Mouse (Mus musculus) right cerebral cortex, postnatal 36 days (tissue): ENCODE data around the gene Tcl1b4.
"Not testable (repeated sequence)": the region's sequence is repeated elsewhere in the genome, so short reads cannot be mapped to it uniquely, and the experiment has no call there.

Source experiments
- DNase-seq, 2 experiments: peaks; one replicate each; pipeline ENCODE4 v3.0.0; 2022; ENCODE audit warnings: low spot score in 2 of 2, mixed read lengths in 1 of 2

Gene Tcl1b4

GRCm38 (mm10) chr12:105201657-105202056 is at the start of gene Tcl1b4:
Gene Tcl1b4, plus strand, starts transcription at chr12:105201957.
- DNase-seq: not testable (repeated sequence)

GRCm38 (mm10) chr12:105155286-105155685 is 46.5 kb upstream of the Tcl1b4 start:
- not testable (repeated sequence) for DNase-seq

- no peak for DNase-seq
These were observed 42.9 kb upstream of the Tcl1b4 start for GRCm38 (mm10) chr12:105158842-105159241.

GRCm38 (mm10) chr12:105159390-105159789 is 42.4 kb upstream of the Tcl1b4 start, which contains the start of gene Tcl1b1:
Gene Tcl1b1, plus strand, starts transcription at chr12:105159690.
- DNase-seq: no peak

- DNase-seq: no peak
These were observed 35.0 kb upstream of the Tcl1b4 start for GRCm38 (mm10) chr12:105166734-105167133.

- no peak for DNase-seq
These were observed 28.4 kb upstream of the Tcl1b4 start for GRCm38 (mm10) chr12:105173366-105173765.

- DNase-seq: peak in 1 of 2 experiments; percentile 6
These were observed 27.4 kb upstream of the Tcl1b4 start for GRCm38 (mm10) chr12:105174318-105174717.

GRCm38 (mm10) chr12:105176044-105176443 is 25.7 kb upstream of the Tcl1b4 start, which contains the start of gene Tcl1b5:
Gene Tcl1b5, plus strand, starts transcription at chr12:105176344.
- not testable (repeated sequence) for DNase-seq

- not testable (repeated sequence) for DNase-seq
These were observed 20.6 kb upstream of the Tcl1b4 start for GRCm38 (mm10) chr12:105181040-105181644.

GRCm38 (mm10) chr12:105188980-105189379 is 12.8 kb upstream of the Tcl1b4 start:
- DNase-seq: not testable (repeated sequence)

GRCm38 (mm10) chr12:105190743-105191142 is 11.0 kb upstream of the Tcl1b4 start, which contains the start of gene Tcl1b3:
Gene Tcl1b3, plus strand, starts transcription at chr12:105191043.
- not testable (repeated sequence) for DNase-seq

- DNase-seq: not testable (repeated sequence)
These were observed 1.9 kb upstream of the Tcl1b4 start for GRCm38 (mm10) chr12:105199684-105200497.

GRCm38 (mm10) chr12:105207071-105207470 is 5.3 kb downstream of the Tcl1b4 start:
- DNase-seq: no peak

GRCm38 (mm10) chr12:105208441-105208840 is 6.7 kb downstream of the Tcl1b4 start:
- no peak for DNase-seq

GRCm38 (mm10) chr12:105209231-105209630 is 7.5 kb downstream of the Tcl1b4 start:
- no peak for DNase-seq

GRCm38 (mm10) chr12:105217101-105217760 is 15.5 kb downstream of the Tcl1b4 start:
- DNase-seq: no peak

- no peak for DNase-seq
These were observed 21.0 kb downstream of the Tcl1b4 start, which contains the start of gene Tcl1 for GRCm38 (mm10) chr12:105222601-105223319. Gene Tcl1, minus strand, starts transcription at chr12:105222793.

- DNase-seq: no peak
These were observed 23.0 kb downstream of the Tcl1b4 start for GRCm38 (mm10) chr12:105224621-105225320.

GRCm38 (mm10) chr12:105234362-105234761 is 32.6 kb downstream of the Tcl1b4 start:
- DNase-seq: no peak

- DNase-seq: no peak
These were observed 33.3 kb downstream of the Tcl1b4 start for GRCm38 (mm10) chr12:105235091-105235490.

- no peak for DNase-seq
These were observed 37.3 kb downstream of the Tcl1b4 start for GRCm38 (mm10) chr12:105239060-105239459.
